Mouse (Mus musculus): ENCODE results near the gene Actl6a. TPM values are rescaled to one million over a fixed set of nuclear protein-coding genes. Genes with fewer than 3 reads are reported as not detected.

Gene Actl6a
- polyA plus RNA-seq, 1 experiment from 2014 or later, result 102 TPM

- Histone ChIP-seq H3K4me3 (ENCODE audit: low read depth, low read length) (no peak overlapping the region), H3K4me1 (ENCODE audit: control insufficient read depth, insufficient read depth, low read length) (peaks cover 3% of the 10 kb centered on the region; the same call in 1 of the 2 replicates), H3K27ac (replicated peaks; ENCODE audit: low read depth, low read length) (0 out of 2 replicates have a peak overlapping the region, but pooled peaks have one; percentile 2), H3K9ac (ENCODE audit: low read depth, low read length) (no peak overlapping the region), H3K9me3 (ENCODE audit: control insufficient read depth, low read length) (no peaks in the 10 kb centered on the region), H3K36me3 (ENCODE audit: control insufficient read depth, insufficient read depth, low read length) (no peaks in the 10 kb centered on the region), H3K27me3 (replicated peaks; ENCODE audit: control insufficient read depth, insufficient read depth, low read length) (no peaks in the 10 kb centered on the region), H3K4me2 (ENCODE audit: low read depth, low read length) (peak overlapping the region; percentile 13; the same call in 1 of the 2 replicates)
- ATAC-seq (ENCODE audit: low read depth), result no peak
- DNase-seq (ENCODE audit: low spot score), result no peak
- 65% methylated on average over 9 of the region's 9 CpGs for WGBS
Observed at GRCm38 (mm10) chr3:32668256-32668959, 37.7 kb upstream of the Actl6a start.

- Histone ChIP-seq H3K9ac (ENCODE audit: low read depth, low read length) (no peak overlapping the region), H3K4me3 (ENCODE audit: low read depth, low read length) (no peak overlapping the region), H3K4me1 (ENCODE audit: control insufficient read depth, insufficient read depth, low read length) (peaks cover 3% of the 10 kb centered on the region; the same call in 1 of the 2 replicates), H3K36me3 (ENCODE audit: control insufficient read depth, insufficient read depth, low read length) (no peaks in the 10 kb centered on the region), H3K4me2 (ENCODE audit: low read depth, low read length) (peak overlapping the region; percentile 13; the same call in 1 of the 2 replicates), H3K9me3 (ENCODE audit: control insufficient read depth, low read length) (no peaks in the 10 kb centered on the region), H3K27me3 (replicated peaks; ENCODE audit: control insufficient read depth, insufficient read depth, low read length) (no peaks in the 10 kb centered on the region), H3K27ac (replicated peaks; ENCODE audit: low read depth, low read length) (peak overlapping the region; percentile 2; the same call in 1 of the 2 replicates)
- ATAC-seq (ENCODE audit: low read depth), result no peak
- peak; percentile 51 for DNase-seq (ENCODE audit: low spot score)
- WGBS, result 59% methylated on average over 6 of the region's 6 CpGs
Observed at GRCm38 (mm10) chr3:32669211-32669610, 36.9 kb upstream of the Actl6a start.

GRCm38 (mm10) chr3:32670196-32670595, 35.9 kb upstream of the Actl6a start:
- Histone ChIP-seq H3K36me3 (ENCODE audit: control insufficient read depth, insufficient read depth, low read length) (no peaks in the 10 kb centered on the region), H3K4me1 (ENCODE audit: control insufficient read depth, insufficient read depth, low read length) (peaks cover 3% of the 10 kb centered on the region; the same call in 1 of the 2 replicates), H3K4me2 (ENCODE audit: low read depth, low read length) (no peak overlapping the region), H3K9me3 (ENCODE audit: control insufficient read depth, low read length) (no peaks in the 10 kb centered on the region), H3K9ac (ENCODE audit: low read depth, low read length) (no peak overlapping the region), H3K27ac (replicated peaks; ENCODE audit: low read depth, low read length) (no peak overlapping the region), H3K4me3 (ENCODE audit: low read depth, low read length) (no peak overlapping the region), H3K27me3 (replicated peaks; ENCODE audit: control insufficient read depth, insufficient read depth, low read length) (no peaks in the 10 kb centered on the region)
- ATAC-seq (ENCODE audit: low read depth), result no peak
- no peak for DNase-seq (ENCODE audit: low spot score)
- whole genome bisulfite sequencing, result 91% methylated on average over 4 of the region's 4 CpGs

GRCm38 (mm10) chr3:32673151-32673550, 32.9 kb upstream of the Actl6a start:
- H3K27ac ChIP-seq (replicated peaks; ENCODE audit: low read depth, low read length), result no peak overlapping the region
- ATAC-seq (ENCODE audit: low read depth) (no peak), DNase-seq (ENCODE audit: low spot score) (no peak)
- no peak overlapping the region for H3K4me2 ChIP-seq (ENCODE audit: low read depth, low read length)
- no peak overlapping the region for H3K4me3 ChIP-seq (ENCODE audit: low read depth, low read length)
- no peak overlapping the region for H3K9ac ChIP-seq (ENCODE audit: low read depth, low read length)
- H3K27me3 ChIP-seq (replicated peaks; ENCODE audit: control insufficient read depth, insufficient read depth, low read length), result no peaks in the 10 kb centered on the region
- peaks cover 3% of the 10 kb centered on the region; the same call in 1 of the 2 replicates for H3K4me1 ChIP-seq (ENCODE audit: control insufficient read depth, insufficient read depth, low read length)
- no peaks in the 10 kb centered on the region for H3K9me3 ChIP-seq (ENCODE audit: control insufficient read depth, low read length)
- H3K36me3 ChIP-seq (ENCODE audit: control insufficient read depth, insufficient read depth, low read length), result no peaks in the 10 kb centered on the region

GRCm38 (mm10) chr3:32676393-32676792, 29.7 kb upstream of the Actl6a start:
- H3K9me3 ChIP-seq (ENCODE audit: control insufficient read depth, low read length), result no peaks in the 10 kb centered on the region
- no peak overlapping the region for H3K4me3 ChIP-seq (ENCODE audit: low read depth, low read length)
- H3K36me3 ChIP-seq (ENCODE audit: control insufficient read depth, insufficient read depth, low read length), result no peaks in the 10 kb centered on the region
- no peaks in the 10 kb centered on the region for H3K4me1 ChIP-seq (ENCODE audit: control insufficient read depth, insufficient read depth, low read length)
- no peak overlapping the region for H3K27ac ChIP-seq (replicated peaks; ENCODE audit: low read depth, low read length)
- no peak overlapping the region for H3K4me2 ChIP-seq (ENCODE audit: low read depth, low read length)
- H3K27me3 ChIP-seq (replicated peaks; ENCODE audit: control insufficient read depth, insufficient read depth, low read length), result no peaks in the 10 kb centered on the region
- ATAC-seq (ENCODE audit: low read depth) (no peak), DNase-seq (ENCODE audit: low spot score) (no peak)
- no peak overlapping the region for H3K9ac ChIP-seq (ENCODE audit: low read depth, low read length)
- 80% methylated on average over 5 of the region's 6 CpGs for WGBS

GRCm38 (mm10) chr3:32682910-32683531, 23.1 kb upstream of the Actl6a start:
- 80% methylated on average over 11 of the region's 12 CpGs for WGBS
- Histone ChIP-seq H3K27ac (replicated peaks; ENCODE audit: low read depth, low read length) (no peak overlapping the region), H3K4me1 (ENCODE audit: control insufficient read depth, insufficient read depth, low read length) (no peaks in the 10 kb centered on the region), H3K9ac (ENCODE audit: low read depth, low read length) (no peak overlapping the region), H3K4me3 (ENCODE audit: low read depth, low read length) (no peak overlapping the region), H3K27me3 (replicated peaks; ENCODE audit: control insufficient read depth, insufficient read depth, low read length) (no peaks in the 10 kb centered on the region), H3K4me2 (ENCODE audit: low read depth, low read length) (no peak overlapping the region), H3K9me3 (ENCODE audit: control insufficient read depth, low read length) (no peaks in the 10 kb centered on the region), H3K36me3 (ENCODE audit: control insufficient read depth, insufficient read depth, low read length) (no peaks in the 10 kb centered on the region)
- DNase-seq (ENCODE audit: low spot score) (no peak), ATAC-seq (ENCODE audit: low read depth) (no peak)

GRCm38 (mm10) chr3:32684631-32685030, 21.5 kb upstream of the Actl6a start:
- no peaks in the 10 kb centered on the region for H3K9me3 ChIP-seq (ENCODE audit: control insufficient read depth, low read length)
- ATAC-seq (ENCODE audit: low read depth) (no peak), DNase-seq (ENCODE audit: low spot score) (no peak)
- no peak overlapping the region for H3K4me2 ChIP-seq (ENCODE audit: low read depth, low read length)
- WGBS, result 78% methylated on average over 3 of the region's 3 CpGs
- H3K36me3 ChIP-seq (ENCODE audit: control insufficient read depth, insufficient read depth, low read length), result no peaks in the 10 kb centered on the region
- no peak overlapping the region for H3K27ac ChIP-seq (replicated peaks; ENCODE audit: low read depth, low read length)
- no peaks in the 10 kb centered on the region for H3K4me1 ChIP-seq (ENCODE audit: control insufficient read depth, insufficient read depth, low read length)
- H3K9ac ChIP-seq (ENCODE audit: low read depth, low read length), result no peak overlapping the region
- H3K27me3 ChIP-seq (replicated peaks; ENCODE audit: control insufficient read depth, insufficient read depth, low read length), result no peaks in the 10 kb centered on the region
- H3K4me3 ChIP-seq (ENCODE audit: low read depth, low read length), result no peak overlapping the region

GRCm38 (mm10) chr3:32686537-32686936, 19.6 kb upstream of the Actl6a start:
- Histone ChIP-seq H3K4me3 (ENCODE audit: low read depth, low read length) (no peak overlapping the region), H3K9ac (ENCODE audit: low read depth, low read length) (no peak overlapping the region), H3K4me2 (ENCODE audit: low read depth, low read length) (no peak overlapping the region), H3K27me3 (replicated peaks; ENCODE audit: control insufficient read depth, insufficient read depth, low read length) (no peaks in the 10 kb centered on the region), H3K4me1 (ENCODE audit: control insufficient read depth, insufficient read depth, low read length) (no peaks in the 10 kb centered on the region), H3K9me3 (ENCODE audit: control insufficient read depth, low read length) (no peaks in the 10 kb centered on the region), H3K36me3 (ENCODE audit: control insufficient read depth, insufficient read depth, low read length) (no peaks in the 10 kb centered on the region), H3K27ac (replicated peaks; ENCODE audit: low read depth, low read length) (no peak overlapping the region)
- 68% methylated on average over 1 of the region's 1 CpGs for WGBS
- DNase-seq (ENCODE audit: low spot score) (no peak), ATAC-seq (ENCODE audit: low read depth) (no peak)

- H3K4me3 ChIP-seq (ENCODE audit: low read depth, low read length), result no peak overlapping the region
- 74% methylated on average over 4 of the region's 4 CpGs for WGBS
Observed at GRCm38 (mm10) chr3:32687156-32687555, 18.9 kb upstream of the Actl6a start.

More at GRCm38 (mm10) chr3:32687156-32687555, 18.9 kb upstream of the Actl6a start:
- no peaks in the 10 kb centered on the region for H3K4me1 ChIP-seq (ENCODE audit: control insufficient read depth, insufficient read depth, low read length)
- DNase-seq (ENCODE audit: low spot score) (no peak), ATAC-seq (ENCODE audit: low read depth) (no peak)
- H3K9me3 ChIP-seq (ENCODE audit: control insufficient read depth, low read length), result no peaks in the 10 kb centered on the region
- no peak overlapping the region for H3K9ac ChIP-seq (ENCODE audit: low read depth, low read length)
- no peak overlapping the region for H3K27ac ChIP-seq (replicated peaks; ENCODE audit: low read depth, low read length)
- H3K4me2 ChIP-seq (ENCODE audit: low read depth, low read length), result no peak overlapping the region
- H3K36me3 ChIP-seq (ENCODE audit: control insufficient read depth, insufficient read depth, low read length), result no peaks in the 10 kb centered on the region
- no peaks in the 10 kb centered on the region for H3K27me3 ChIP-seq (replicated peaks; ENCODE audit: control insufficient read depth, insufficient read depth, low read length)

Measured in embryonic facial prominence, embryonic 14.5 days (tissue).